Mouse (Mus musculus) heart, embryonic 12.5 days (tissue): Measurements from ENCODE around the gene Palm2. TPM values are rescaled to one million over a fixed set of nuclear protein-coding genes. Genes with fewer than 3 reads are reported as not detected.

Experiments
- ATAC-seq: fragments of 200-750 bp; cut with Nextera tagmentation; 2 replicates; pipeline ENCODE4 v1.8.0; 2017; ENCODE audit warnings: moderate TSS enrichment, moderate library complexity; ENCODE audit not compliant: insufficient number of reproducible peaks, low FRiP score
- H3K27ac ChIP-seq: fragments of 300-500 bp; sonication (generic); 2 replicates; pipeline ENCODE4 v1.5.1; 2016; ENCODE audit warnings: mild to moderate bottlenecking, moderate library complexity; ENCODE audit not compliant: poor library complexity, severe bottlenecking
- H3K27me3 ChIP-seq: fragments of 300-500 bp; sonication (generic); replicated peaks from 2 replicates; pipeline ENCODE4 v1.6.1; 2016; ENCODE audit warnings: mild to moderate bottlenecking, moderate library complexity
- H3K36me3 ChIP-seq: fragments of 300-500 bp; sonication (generic); 2 replicates; pipeline ENCODE4 v1.6.1; 2016; ENCODE audit warnings: mild to moderate bottlenecking, moderate library complexity
- H3K4me1 ChIP-seq: fragments of 300-500 bp; sonication (generic); replicated peaks from 2 replicates; pipeline ENCODE4 v1.6.1; 2016; ENCODE audit warnings: mild to moderate bottlenecking
- H3K4me2 ChIP-seq: fragments of 300-500 bp; sonication (generic); 2 replicates; pipeline ENCODE4 v1.6.1; 2016; ENCODE audit warnings: mild to moderate bottlenecking, moderate library complexity
- H3K4me3 ChIP-seq: fragments of 300-500 bp; sonication (generic); 2 replicates; pipeline ENCODE4 v1.5.1; 2016; ENCODE audit warnings: mild to moderate bottlenecking
- H3K9ac ChIP-seq: fragments of 300-500 bp; sonication (generic); 2 replicates; pipeline ENCODE4 v1.6.1; 2016; ENCODE audit warnings: mild to moderate bottlenecking, moderate library complexity
- H3K9me3 ChIP-seq: fragments of 300-500 bp; sonication (generic); replicated peaks from 2 replicates; pipeline ENCODE4 v1.6.1; 2016; ENCODE audit warnings: mild to moderate bottlenecking, moderate library complexity
- WGBS: fragments of 180-500 bp; shearing (Covaris S2); methylation state at CpG from one replicate; pipeline ENCODE4 v1.1.7; 2016; 5-methylcytosine and 5-hydroxymethylcytosine counted together
- polyA plus RNA-seq: library from polyadenylated mRNA; unstranded; fragments of >200 nt; fragmentation: Nextera tagmentation; extraction: Ambion mirVana; gene quantifications from 2 replicates; pipeline ENCODE4 v1.2.1, GENCODE M21; 2016

The Palm2 gene
- polyA plus RNA-seq, 1 experiment from 2014 or later, result 35.1 TPM

GRCm38 (mm10) chr4:57757997-57758396 is 323.9 kb downstream of the Palm2 start:
- Histone ChIP-seq H3K4me3 (no peak overlapping the region), H3K9ac (no peak overlapping the region), H3K27me3 (no peaks in the 10 kb centered on the region), H3K36me3 (peaks cover 12% of the 10 kb centered on the region; the same call in 1 of the 2 replicates), H3K27ac (no peak overlapping the region), H3K9me3 (no peaks in the 10 kb centered on the region), H3K4me2 (no peak overlapping the region), H3K4me1 (peaks cover 43% of the 10 kb centered on the region)
- ATAC-seq, result no peak
- WGBS, result 60% methylated on average over 11 of the region's 11 CpGs

Other genes with a start within 250 kb of the Palm2 start
- 1.4 and 1.7 TPM in 2 replicates for gene Ptpn3, start 132.4 kb upstream of the Palm2 start, polyA plus RNA-seq
- 72.9 and 74.5 TPM in 2 replicates for gene Pakap, start 133.9 kb downstream of the Palm2 start, polyA plus RNA-seq